Mouse (Mus musculus) left cerebral cortex, adult 8-10 months (tissue): ENCODE results near the gene Entpd2. TPM values are rescaled to one million over a fixed set of nuclear protein-coding genes. Genes with fewer than 3 reads are reported as not detected.
A peak's percentile ranks its signal among the peaks of the same experiment; 100 is the strongest.

Experiments
- DNase-seq, 2 experiments: peaks; one replicate each; pipeline ENCODE4 v3.0.0; 2022; ENCODE audit warnings: low spot score in 2 of 2
- microRNA-seq, 2 experiments: library from miRNA; unstranded; fragments of <30 nt; microRNA quantifications; one replicate each; pipeline ENCODE4 v1.2.0; 2022
- total RNA-seq, 4 experiments: library from RNA; stranded (reverse); gene quantifications; 2 replicates each; pipeline ENCODE4 v1.2.4; 2022

The Entpd2 gene
- total RNA-seq, 4 experiments from 2014 or later: 13.1 to 17.5 (median 16.2) TPM

- no peak for DNase-seq
Observed at GRCm38 (mm10) chr2:25429435-25430180, 33.9 kb downstream of the Entpd2 start.

- DNase-seq: peak in 1 of 2 experiments; percentile 68
Observed at GRCm38 (mm10) chr2:25430395-25431233, 34.9 kb downstream of the Entpd2 start.

GRCm38 (mm10) chr2:25431308-25431855, 35.7 kb downstream of the Entpd2 start:
- DNase-seq: no peak

- DNase-seq: no peak
Observed at GRCm38 (mm10) chr2:25432326-25433098, 36.8 kb downstream of the Entpd2 start.

- DNase-seq: no peak
Observed at GRCm38 (mm10) chr2:25433101-25433500, 37.4 kb downstream of the Entpd2 start.

- DNase-seq: no peak
Observed at GRCm38 (mm10) chr2:25434292-25434691, 38.6 kb downstream of the Entpd2 start.

- no peak for DNase-seq
Observed at GRCm38 (mm10) chr2:25436286-25436820, 40.7 kb downstream of the Entpd2 start.

GRCm38 (mm10) chr2:25441067-25441466, 45.4 kb downstream of the Entpd2 start:
- no peak for DNase-seq

- no peak for DNase-seq
Observed at GRCm38 (mm10) chr2:25442682-25443081, 47.0 kb downstream of the Entpd2 start.

Small RNA genes lying within 50 kb of the gene (microRNA-seq; reads per million reads assigned to microRNA genes)
- gene Mir3087: 10.3 to 10.4 reads per million in 2 experiments

Other genes starting within 250 kb of the Entpd2 start
- gene Nrarp, start 215.1 kb upstream of the Entpd2 start, total RNA-seq: 10 to 100 TPM; 20.5 to 27.9 (median 23.4) TPM
- gene Tor4a, start 199.0 kb upstream of the Entpd2 start, total RNA-seq: 1 to 10 TPM; 2.2 to 3.4 (median 2.5) TPM
- gene Nelfb, start 184.4 kb upstream of the Entpd2 start, total RNA-seq: 10 to 100 TPM; 58.4 to 64.2 (median 59.4) TPM
- under 1 TPM in 3 of 4 experiments, not detected in 1; 0.23 to 0.82 (median 0.30) TPM for gene Stpg3, start 181.2 kb upstream of the Entpd2 start, total RNA-seq
- 1 to 10 TPM in 1 of 4 experiments, not detected in 3; 1.4 TPM for gene Fam166a, start 177.1 kb upstream of the Entpd2 start, total RNA-seq
- 100 to 1,000 TPM; 332 to 365 (median 345) TPM for gene Tubb4b, start 171.2 kb upstream of the Entpd2 start, total RNA-seq
- gene Slc34a3, start 161.5 kb upstream of the Entpd2 start, total RNA-seq: not detected
- gene Rnf224, start 159.1 kb upstream of the Entpd2 start, total RNA-seq: not detected
- gene Rnf208, start 153.6 kb upstream of the Entpd2 start, total RNA-seq: 100 to 1,000 TPM; 263 to 288 (median 266) TPM
- not detected for gene Cysrt1, start 153.4 kb upstream of the Entpd2 start, total RNA-seq
- 1 to 10 TPM in 3 of 4 experiments, under 1 TPM in 1; 0.67 to 4.2 (median 3.4) TPM for gene AL732309.1, start 149.0 kb upstream of the Entpd2 start, total RNA-seq
- 10 to 100 TPM; 31.7 to 38.3 (median 36.3) TPM for gene Tmem203, start 140.4 kb upstream of the Entpd2 start, total RNA-seq
- gene Tprn, start 133.3 kb upstream of the Entpd2 start, total RNA-seq: 10 to 100 TPM; 26.5 to 30.6 (median 28.6) TPM
- 10 to 100 TPM; 57.5 to 67.8 (median 62.1) TPM for gene Ssna1, start 123.4 kb upstream of the Entpd2 start, total RNA-seq
- 100 to 1,000 TPM in 2 of 4 experiments, 10 to 100 TPM in 2; 88.6 to 111 (median 96.9) TPM for gene Anapc2, start 123.4 kb upstream of the Entpd2 start, total RNA-seq
- gene Tmem210, start 107.7 kb upstream of the Entpd2 start, total RNA-seq: not detected
- not detected for gene Lrrc26, start 106.0 kb upstream of the Entpd2 start, total RNA-seq
- gene Grin1, start 76.7 kb upstream of the Entpd2 start, total RNA-seq: 100 to 1,000 TPM; 390 to 399 (median 395) TPM
- 10 to 100 TPM; 57.3 to 64.7 (median 61.0) TPM for gene Man1b1, start 63.5 kb upstream of the Entpd2 start, total RNA-seq
- 10 to 100 TPM; 35.1 to 50.7 (median 37.9) TPM for gene Dpp7, start 39.5 kb upstream of the Entpd2 start, total RNA-seq
- 10 to 100 TPM; 20.9 to 31.0 (median 25.8) TPM for gene Uap1l1, start 30.2 kb upstream of the Entpd2 start, total RNA-seq
- 1 to 10 TPM; 1.7 to 3.8 (median 2.3) TPM for gene Sapcd2, start 23.6 kb upstream of the Entpd2 start, total RNA-seq
- gene Npdc1, start 3.5 kb downstream of the Entpd2 start, total RNA-seq: 100 to 1,000 TPM; 307 to 332 (median 316) TPM
- under 1 TPM in 2 of 4 experiments, not detected in 2; 0.40 to 0.84 TPM for gene Fut7, start 27.4 kb downstream of the Entpd2 start, total RNA-seq
- gene Abca2, start 32.8 kb downstream of the Entpd2 start, total RNA-seq: 100 to 1,000 TPM; 176 to 185 (median 183) TPM
- gene Clic3, start 61.0 kb downstream of the Entpd2 start, total RNA-seq: 1 to 10 TPM in 2 of 4 experiments, not detected in 2; 1.2 to 1.6 TPM
- 10 to 100 TPM; 67.2 to 88.0 (median 78.1) TPM for gene Paxx, start 65.2 kb downstream of the Entpd2 start, total RNA-seq
- 1,000 to 10,000 TPM; 1,862 to 2,386 (median 2,226) TPM for gene Ptgds, start 74.2 kb downstream of the Entpd2 start, total RNA-seq
- not detected for gene Lcn12, start 98.0 kb downstream of the Entpd2 start, total RNA-seq
- 100 to 1,000 TPM; 105 to 121 (median 113) TPM for gene Fbxw5, start 104.9 kb downstream of the Entpd2 start, total RNA-seq
- 1 to 10 TPM in 3 of 4 experiments, under 1 TPM in 1; 0.86 to 1.9 (median 1.6) TPM for gene C8g, start 105.8 kb downstream of the Entpd2 start, total RNA-seq
- gene Traf2, start 151.1 kb downstream of the Entpd2 start, total RNA-seq: 10 to 100 TPM; 10.3 to 11.9 (median 10.4) TPM
- 100 to 1,000 TPM; 123 to 209 (median 170) TPM for gene Edf1, start 162.0 kb downstream of the Entpd2 start, total RNA-seq
- 1 to 10 TPM in 3 of 4 experiments, under 1 TPM in 1; 0.46 to 3.1 (median 1.7) TPM for gene Mamdc4, start 179.0 kb downstream of the Entpd2 start, total RNA-seq
- gene Phpt1, start 179.3 kb downstream of the Entpd2 start, total RNA-seq: 10 to 100 TPM; 57.8 to 72.0 (median 64.7) TPM
- gene Ajm1, start 185.9 kb downstream of the Entpd2 start, total RNA-seq: 10 to 100 TPM; 86.8 to 96.3 (median 92.7) TPM
- gene Rabl6, start 212.6 kb downstream of the Entpd2 start, total RNA-seq: 100 to 1,000 TPM; 135 to 160 (median 145) TPM
- gene Ccdc183, start 221.8 kb downstream of the Entpd2 start, total RNA-seq: not detected
- 10 to 100 TPM; 21.0 to 30.4 (median 22.8) TPM for gene Tmem141, start 226.1 kb downstream of the Entpd2 start, total RNA-seq
- gene Fcna, start 232.2 kb downstream of the Entpd2 start, total RNA-seq: 1 to 10 TPM in 2 of 4 experiments, under 1 TPM in 2; 0.46 to 1.2 (median 0.80) TPM